ENCODE assay signal across 17 mouse cellular contexts in the genomic region with DNA sequence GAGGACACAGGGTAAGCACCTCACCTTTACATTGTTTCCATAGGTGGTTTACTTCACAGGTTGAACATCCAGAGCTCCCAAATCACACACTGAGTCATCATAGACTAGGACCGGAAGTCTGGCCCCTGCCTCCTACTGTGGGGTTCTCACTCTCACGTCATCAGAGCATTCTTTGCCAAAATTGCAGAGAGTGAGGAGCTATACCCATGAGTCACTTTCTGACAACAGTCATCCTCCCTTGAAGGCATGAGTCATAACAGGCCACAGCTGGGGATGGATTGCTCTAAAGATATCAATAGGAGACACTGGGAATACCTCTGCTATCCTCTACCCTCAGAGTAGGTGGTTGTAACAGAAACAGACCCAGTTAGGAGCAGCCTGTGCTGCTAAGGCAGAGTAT.
DNase-seq lines count a peak whose midpoint lies in the region; TF ChIP-seq lines count a peak whose summit lies in the region.
"Had no signal": no experiment of that assay in that cellular context is flagged by ENCODE, and none has a peak within 500 bp of the region (broad histone marks: within the 10 kb centered on the region; RNA-seq: fewer than 3 reads in every experiment).

No protein-coding gene starts in this region.

- 58% methylated on average over 2 of the region's 2 CpGs for WGBS in heart, embryonic 10.5 days

- no peak overlapping the region for H3K4me3 ChIP-seq in embryonic fibroblast, embryonic 13.5 days (ENCODE audit: insufficient read depth, low read length)
- no peak overlapping the region for H3K4me3 ChIP-seq in heart, embryonic 10.5 days
- H3K4me3 ChIP-seq: erythroblast, embryonic 14.5 days; hindbrain, embryonic 15.5 days had no signal

- peak; percentile 73 to 87 for DNase-seq in adrenal gland, adult (ENCODE audit: inconsistent age in 2 of 2, low spot score in 1 of 2)
- DNase-seq in adrenal gland, postnatal 4 days (ENCODE audit: low spot score in 2 of 2): no peak
- DNase-seq in lung, postnatal 10 days: peak; percentile 3
- no peak for DNase-seq in lung, postnatal 25 days (ENCODE audit: low spot score)
- DNase-seq in NIH3T3 (ENCODE audit: low read depth): peak; percentile 11
- no peak for DNase-seq in layer of hippocampus, adult 9-11 months
- DNase-seq in heart, embryonic 10.5 days (ENCODE audit: low spot score): no peak
- DNase-seq: cerebellum, adult 11 months; cerebellum, postnatal 25 days; heart, postnatal 14 days; liver, postnatal 0 days; spleen, adult 18-20 months; thymus, postnatal 25 days had no signal

- no peaks in the 10 kb centered on the region for H3K9me3 ChIP-seq in heart, embryonic 10.5 days
- H3K9me3 ChIP-seq: hindbrain, embryonic 15.5 days had no signal

- peak overlapping the region; percentile 65; the same call in 1 of the 2 replicates for H3K27ac ChIP-seq in embryonic fibroblast, embryonic 13.5 days (ENCODE audit: insufficient read depth, low read length)
- H3K27ac ChIP-seq in heart, embryonic 10.5 days: no peak overlapping the region
- H3K27ac ChIP-seq: hindbrain, embryonic 15.5 days; kidney, postnatal 0 days had no signal

- no peaks in the 10 kb centered on the region; the same call in none of the 2 replicates for H3K4me1 ChIP-seq in embryonic fibroblast, embryonic 13.5 days (ENCODE audit: control insufficient read depth, insufficient read depth, low read length)
- no peaks in the 10 kb centered on the region for H3K4me1 ChIP-seq in heart, embryonic 10.5 days
- H3K4me1 ChIP-seq: hindbrain, embryonic 15.5 days had no signal

- no peaks in the 10 kb centered on the region for H3K27me3 ChIP-seq in heart, embryonic 10.5 days (ENCODE audit: insufficient read depth, poor library complexity, severe bottlenecking)
- H3K27me3 ChIP-seq: hindbrain, embryonic 15.5 days had no signal

- TF ChIP-seq CTCF in embryonic fibroblast, embryonic 13.5 days (IDR thresholded peaks at IDR 0.05; ENCODE audit: borderline replicate concordance, insufficient read depth, low read length): no peak

- H3K36me3 ChIP-seq in heart, embryonic 10.5 days: no peaks in the 10 kb centered on the region
- H3K36me3 ChIP-seq: hindbrain, embryonic 15.5 days had no signal

- TF ChIP-seq POLR2A in embryonic fibroblast, embryonic 13.5 days (IDR thresholded peaks at IDR 0.05; ENCODE audit: low read depth, low read length): no peak

Comparison
In these comparisons a context has a peak if more than half of its experiments do, and no peak if none do; other contexts are left out.
1. DNase-seq: peak in adrenal gland, adult (2 of 2), lung, postnatal 10 days (single experiment) and NIH3T3 (single experiment); none in adrenal gland, postnatal 4 days (0 of 2), lung, postnatal 25 days (single experiment), layer of hippocampus, adult 9-11 months (single experiment) and heart, embryonic 10.5 days (single experiment).